8 mouse cellular contexts compared by ENCODE assay signal in genomic region chr13:24337874-24338273, GRCm38 (mm10). TPM values are rescaled to one million over a fixed set of nuclear protein-coding genes. Genes with fewer than 3 reads are reported as not detected.
DNase-seq lines count a peak whose midpoint lies in the region; ATAC-seq lines count a peak whose summit lies in the region.

No protein-coding gene starts in this region.

- no peaks in the 10 kb centered on the region for H3K36me3 ChIP-seq in heart, embryonic 11.5 days (ENCODE audit: control insufficient read depth, insufficient read depth, low read length)

- peak; percentile 41 to 45 for DNase-seq in heart, adult 9 months (ENCODE audit: low spot score in 2 of 2)
- peak; percentile 11 for DNase-seq in c-Kit-negative CD71-positive TER-119-positive erythroid progenitor cells, embryonic 14.5 days (ENCODE audit: low read depth, low spot score)
- peak; percentile 42 to 75 for DNase-seq in kidney, postnatal 36 days
- DNase-seq in natural killer cell, adult 2 months (ENCODE audit: low spot score in 2 of 2): peak; percentile 40 to 54
- DNase-seq in ovary, postnatal 36 days (ENCODE audit: low spot score): no peak
- no peak for DNase-seq in layer of hippocampus, adult 9-10 months (ENCODE audit: low spot score)

- H3K4me2 ChIP-seq in heart, embryonic 11.5 days: no peak overlapping the region

- 42% methylated on average over 3 of the region's 3 CpGs for WGBS in heart, embryonic 11.5 days (ENCODE audit: insufficient replicate concordance)

- H3K4me1 ChIP-seq in heart, embryonic 11.5 days (ENCODE audit: control insufficient read depth, insufficient read depth, low read length): no peaks in the 10 kb centered on the region

- H3K4me3 ChIP-seq in heart, embryonic 11.5 days (ENCODE audit: low read depth, low read length): no peak overlapping the region

- H3K27me3 ChIP-seq in heart, embryonic 11.5 days (ENCODE audit: control insufficient read depth, insufficient read depth, low read length): no peaks in the 10 kb centered on the region

- H3K27ac ChIP-seq in heart, embryonic 11.5 days (ENCODE audit: low read depth, low read length): no peak overlapping the region

- ATAC-seq in heart, embryonic 11.5 days (replicated peaks; ENCODE audit: insufficient number of reproducible peaks, low FRiP score, low TSS enrichment): no peak
- ATAC-seq in CD4-positive, CD25-positive, alpha-beta regulatory T cell, adult 4 months: peak; percentile 62

- H3K9me3 ChIP-seq in heart, embryonic 11.5 days (replicated peaks; ENCODE audit: control insufficient read depth, low read length): no peaks in the 10 kb centered on the region

- H3K9ac ChIP-seq in heart, embryonic 11.5 days (ENCODE audit: low read depth, low read length): no peak overlapping the region

RNA-seq across cellular contexts. Expression of gene Cmah, which starts 10.7 kb away (rescaled TPM):
- 0.28 and 0.54 TPM in 2 replicates for polyA plus RNA-seq in heart, embryonic 11.5 days (2014; fragmentation: Nextera tagmentation; extraction: Ambion mirVana)
- polyA plus RNA-seq in CD4-positive, CD25-positive, alpha-beta regulatory T cell, adult 4 months (2017; shearing (Covaris generic)): 10 to 100 TPM; 49.8 to 61.7 TPM

RNA-seq across cellular contexts. Expression of gene Carmil1, which starts 57.3 kb away (rescaled TPM):
- polyA plus RNA-seq in heart, embryonic 11.5 days (2014; fragmentation: Nextera tagmentation; extraction: Ambion mirVana): 8.4 and 12.1 TPM in 2 replicates
- polyA plus RNA-seq in CD4-positive, CD25-positive, alpha-beta regulatory T cell, adult 4 months (2017; shearing (Covaris generic)): 1 to 10 TPM in 1 of 2 experiments, under 1 TPM in 1; 0.55 to 1.3 TPM

Comparison
In these comparisons a context has a peak if more than half of its experiments do, and no peak if none do; other contexts are left out.
1. DNase-seq: peak in heart, adult 9 months (2 of 2), c-Kit-negative CD71-positive TER-119-positive erythroid progenitor cells, embryonic 14.5 days (single experiment), kidney, postnatal 36 days (2 of 2) and natural killer cell, adult 2 months (2 of 2); none in ovary, postnatal 36 days (single experiment) and layer of hippocampus, adult 9-10 months (single experiment).
2. RNA of gene Cmah, which starts 10.7 kb away (polyA plus RNA-seq): 49.8 to 61.7 TPM in CD4-positive, CD25-positive, alpha-beta regulatory T cell, adult 4 months; 0.28 to 0.54 TPM in heart, embryonic 11.5 days; every median in the first group is over 10 times any median in the second.